Mouse (Mus musculus) MEL (cell line): ENCODE measurements around the gene Cox4i1.

ENCODE experiments used
- CHD2 ChIP-seq: IDR thresholded peaks from 2 replicates; pipeline ENCODE4 v1.6.1; 2011; ENCODE audit warnings: low read length, improper control_type of control experiment
- CTCF ChIP-seq, 3 experiments: IDR thresholded peaks in 2 of 3; conservative IDR thresholded peaks in 1 of 3; 2 replicates each; pipeline ENCODE4 v1.5.1; 2011 to 2012; ENCODE audit warnings: low read length in 3 of 3, low read depth in 2 of 3, mild to moderate bottlenecking in 2 of 3, improper control_type of control experiment in 1 of 3, inconsistent platforms in 1 of 3, mixed read lengths in 1 of 3, moderate library complexity in 1 of 3; ENCODE audit not compliant: control insufficient read depth in 1 of 3, insufficient read depth in 1 of 3, poor library complexity in 1 of 3, severe bottlenecking in 1 of 3
- EP300 ChIP-seq, 2 experiments: IDR thresholded peaks; 2 replicates each; pipeline ENCODE4 v1.6.1; 2011; ENCODE audit warnings: improper control_type of control experiment in 2 of 2, low read length in 2 of 2, low read depth in 1 of 2, mild to moderate bottlenecking in 1 of 2
- HCFC1 ChIP-seq: IDR thresholded peaks from 2 replicates; pipeline ENCODE4 v1.6.1; 2012; ENCODE audit warnings: low read depth, mild to moderate bottlenecking, inconsistent platforms, low read length, improper control_type of control experiment, moderate library complexity
- KAT2A ChIP-seq: conservative IDR thresholded peaks from 2 replicates; pipeline ENCODE4 v1.6.1; 2012; ENCODE audit warnings: low read depth, low read length, improper control_type of control experiment, inconsistent platforms
- MAFK ChIP-seq: IDR thresholded peaks from 2 replicates; pipeline ENCODE4 v1.6.1; 2011; ENCODE audit warnings: low read depth, mild to moderate bottlenecking, low read length, improper control_type of control experiment, borderline replicate concordance
- MAZ ChIP-seq: IDR thresholded peaks from 2 replicates; pipeline ENCODE4 v1.6.1; 2012; ENCODE audit warnings: low read depth, mild to moderate bottlenecking, inconsistent platforms, low read length, improper control_type of control experiment
- NELFE ChIP-seq: IDR thresholded peaks from 2 replicates; pipeline ENCODE4 v1.6.1; 2011; ENCODE audit warnings: low read depth, low read length, improper control_type of control experiment
- POLR2A ChIP-seq, 2 experiments: IDR thresholded peaks; 2 replicates each; pipeline ENCODE4 v1.6.1; 2011 to 2012; ENCODE audit warnings: low read length in 2 of 2, mild to moderate bottlenecking in 2 of 2, control low read depth in 1 of 2, improper control_type of control experiment in 1 of 2, low read depth in 1 of 2, moderate library complexity in 1 of 2; ENCODE audit not compliant: control insufficient read depth in 1 of 2, insufficient read depth in 1 of 2, poor library complexity in 1 of 2
- RCOR1 ChIP-seq: IDR thresholded peaks from 2 replicates; pipeline ENCODE4 v1.6.1; 2012; ENCODE audit warnings: low read depth, mild to moderate bottlenecking, inconsistent platforms, low read length, improper control_type of control experiment

GRCm38 (mm10) chr8:120626461-120626860 is 41.6 kb upstream of the Cox4i1 start:
- TF ChIP-seq MAFK (no peak), CHD2 (no peak), RCOR1 (no peak), CTCF (IDR thresholded peaks at IDR 0.05 in 2 of 3, conservative IDR thresholded peaks at IDR 0.05 in 1 of 3; ENCODE audit: control insufficient read depth in 1 of 3, insufficient read depth in 1 of 3, low read depth in 2 of 3, low read length in 3 of 3, poor library complexity in 1 of 3, severe bottlenecking in 1 of 3) (no peak), EP300 (IDR thresholded peaks at IDR 0.05; ENCODE audit: low read depth in 1 of 2, low read length in 2 of 2) (no peak), KAT2A (no peak), NELFE (no peak), HCFC1 (no peak), POLR2A (IDR thresholded peaks at IDR 0.05; ENCODE audit: control insufficient read depth in 1 of 2, insufficient read depth in 1 of 2, low read depth in 1 of 2, low read length in 2 of 2, poor library complexity in 1 of 2) (no peak), MAZ (no peak)
